Mouse (Mus musculus) kidney, postnatal 0 days (tissue): ENCODE results near the gene Tinf2. TPM values are rescaled to one million over a fixed set of nuclear protein-coding genes. Genes with fewer than 3 reads are reported as not detected.

Source experiments
- ATAC-seq: fragments of 200-750 bp; cut with Nextera tagmentation; replicated peaks from 2 replicates; pipeline ENCODE4 v1.8.0; 2017; ENCODE audit warnings: low read depth, moderate number of reproducible peaks, moderate TSS enrichment, moderate library complexity; ENCODE audit not compliant: low FRiP score
- DNase-seq: peaks from one replicate; pipeline ENCODE4 v3.0.0-alpha.2; 2016; ENCODE audit warnings: low spot score
- H3K27ac ChIP-seq: fragments of 300-500 bp; sonication (generic); 2 replicates; pipeline ENCODE4 v1.5.1; 2014; ENCODE audit warnings: mild to moderate bottlenecking
- H3K27me3 ChIP-seq: fragments of 300-500 bp; sonication (generic); 2 replicates; pipeline ENCODE4 v1.6.1; 2014; ENCODE audit warnings: low read length, mixed read lengths; ENCODE audit not compliant: insufficient read depth
- H3K36me3 ChIP-seq: fragments of 300-500 bp; sonication (generic); 2 replicates; pipeline ENCODE4 v1.6.1; 2014; ENCODE audit warnings: low read length, mixed read lengths; ENCODE audit not compliant: insufficient read depth
- H3K4me1 ChIP-seq: fragments of 300-500 bp; sonication (generic); replicated peaks from 2 replicates; pipeline ENCODE4 v1.6.1; 2014; ENCODE audit warnings: antibody characterized with exemption, low read length, mixed read lengths; ENCODE audit not compliant: insufficient read depth
- H3K4me2 ChIP-seq: fragments of 300-500 bp; sonication (generic); 2 replicates; pipeline ENCODE4 v1.6.1; 2014; ENCODE audit warnings: mild to moderate bottlenecking, low read length, moderate library complexity, mixed read lengths
- H3K4me3 ChIP-seq: fragments of 300-500 bp; sonication (generic); replicated peaks from 2 replicates; pipeline ENCODE4 v1.5.1; 2014; ENCODE audit warnings: low read depth, low read length
- H3K9ac ChIP-seq: fragments of 300-500 bp; sonication (generic); 2 replicates; pipeline ENCODE4 v1.6.1; 2014; ENCODE audit warnings: low read depth, low read length
- H3K9me3 ChIP-seq: fragments of 300-500 bp; sonication (generic); replicated peaks from 2 replicates; pipeline ENCODE4 v1.6.1; 2016; ENCODE audit warnings: low read length, inconsistent platforms, mixed read lengths
- CTCF ChIP-seq: IDR thresholded peaks from 2 replicates; pipeline ENCODE4 v1.5.1; 2016; ENCODE audit warnings: antibody characterized with exemption, low read depth, mild to moderate bottlenecking, moderate library complexity
- WGBS: fragments of 180-500 bp; shearing (Covaris S2); extraction: QIAGEN DNeasy Blood & Tissue Kit; methylation state at CpG from one replicate; pipeline ENCODE4 v1.1.7; 2014; 5-methylcytosine and 5-hydroxymethylcytosine counted together
- polyA plus RNA-seq: library from polyadenylated mRNA; unstranded; fragments of >200 nt; fragmentation: Nextera tagmentation; extraction: Ambion mirVana; gene quantifications from 2 replicates; pipeline ENCODE4 v1.2.1, GENCODE M21; 2015

The Tinf2 gene
- polyA plus RNA-seq, 1 experiment from 2014 or later = 24.6 TPM

DNA sequence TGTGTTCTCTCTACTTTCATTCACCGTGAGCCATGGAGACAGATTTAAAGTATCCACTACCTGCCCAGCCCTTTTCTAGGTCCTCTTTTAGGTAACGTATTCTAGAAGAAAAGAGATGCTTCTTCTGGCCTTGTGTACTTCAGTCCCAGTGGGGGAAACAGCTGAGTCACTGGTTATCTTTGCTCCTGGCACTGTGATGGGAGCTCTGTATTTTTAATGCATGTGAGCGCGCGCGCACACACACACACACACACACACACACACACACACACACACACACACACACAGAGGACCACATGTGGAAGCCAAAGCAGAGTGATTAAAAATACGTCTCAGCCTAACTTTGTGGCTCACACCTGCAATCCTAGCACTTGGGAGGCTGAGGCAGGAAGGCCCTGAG lies 41.8 kb upstream of the Tinf2 start:
- Histone ChIP-seq H3K9me3 (no peaks in the 10 kb centered on the region), H3K4me2 (no peak overlapping the region), H3K4me3 (no peak overlapping the region), H3K9ac (no peak overlapping the region), H3K36me3 (peaks cover 5% of the 10 kb centered on the region; the same call in 1 of the 2 replicates), H3K4me1 (no peaks in the 10 kb centered on the region), H3K27ac (no peak overlapping the region), H3K27me3 (no peaks in the 10 kb centered on the region)
- TF ChIP-seq CTCF = no peak
- over 99% methylated on average over 7 of the region's 7 CpGs for WGBS
- DNase-seq (no peak), ATAC-seq (no peak)

GRCm38 (mm10) chr14:55722438-55722945 lies 40.9 kb upstream of the Tinf2 start:
- peak overlapping the region; percentile 62 for H3K4me2 ChIP-seq
- H3K27me3 ChIP-seq = no peaks in the 10 kb centered on the region
- H3K4me3 ChIP-seq = peak overlapping the region; percentile 84
- 50% methylated on average over 8 of the region's 8 CpGs for WGBS
- H3K9ac ChIP-seq = peak overlapping the region; percentile 74; the same call in 1 of the 2 replicates
- peaks cover 13% of the 10 kb centered on the region; the same call in 1 of the 2 replicates for H3K36me3 ChIP-seq
- H3K27ac ChIP-seq = no peak overlapping the region
- H3K4me1 ChIP-seq = no peaks in the 10 kb centered on the region
- no peak for DNase-seq
- no peak for TF ChIP-seq CTCF
- no peaks in the 10 kb centered on the region for H3K9me3 ChIP-seq
- peak; percentile 5; the same call in 1 of the 2 replicates for ATAC-seq

DNA sequence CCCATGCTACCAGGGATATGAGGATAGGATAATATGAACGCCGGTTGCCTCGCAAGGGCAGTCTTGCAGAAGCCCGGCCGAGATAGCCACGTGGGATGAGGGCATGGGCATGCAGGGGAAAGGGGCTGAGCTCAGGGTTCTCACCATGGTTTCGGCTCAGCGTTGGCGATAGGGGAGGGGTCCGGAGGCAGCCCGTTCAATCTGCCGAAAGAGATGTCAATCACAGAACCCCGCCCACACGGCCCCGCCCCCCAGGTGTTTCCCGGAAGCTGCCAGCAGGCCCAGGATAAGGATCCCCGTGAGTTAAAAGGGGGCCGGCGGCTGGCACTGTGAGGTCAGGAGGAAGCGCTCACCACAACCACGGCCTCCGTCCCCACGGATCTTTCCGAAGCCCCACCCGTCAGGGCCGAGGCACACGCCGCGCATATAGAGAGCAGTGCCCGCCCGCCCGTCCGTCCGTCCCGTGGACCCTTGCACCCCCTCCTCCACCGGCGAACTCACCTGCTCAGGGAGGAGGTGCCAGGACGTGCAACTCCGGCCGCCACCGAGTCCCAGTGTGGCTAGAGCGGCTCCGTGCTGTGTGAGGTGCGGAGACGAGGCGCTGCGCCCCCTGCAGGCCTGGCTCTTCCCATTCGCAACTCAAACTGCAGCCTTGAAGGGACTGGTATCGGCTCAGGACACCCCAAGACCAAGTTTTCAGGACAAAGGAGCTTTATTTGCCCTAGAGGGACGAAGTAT lies 40.2 kb upstream of the Tinf2 start, which contains the start of gene Rabggta:
Rabggta (minus strand) TSS at position 564 of the 738 bp plus-strand sequence.
- Histone ChIP-seq H3K36me3 (peaks cover 18% of the 10 kb centered on the region; the same call in 1 of the 2 replicates), H3K9me3 (no peaks in the 10 kb centered on the region), H3K9ac (peak within 1 kb of the TSS; percentile 74), H3K27ac (peak within 1 kb of the TSS; percentile 91), H3K4me1 (no peaks in the 10 kb centered on the region), H3K4me2 (peak within 1 kb of the TSS; percentile 62), H3K4me3 (peak within 1 kb of the TSS; percentile 84), H3K27me3 (no peaks in the 10 kb centered on the region)
- TF ChIP-seq CTCF = peak; percentile 96
- peak; percentile 94 for ATAC-seq
- WGBS = under 1% methylated on average over 49 of the region's 50 CpGs
- DNase-seq = peak; percentile 94

DNA sequence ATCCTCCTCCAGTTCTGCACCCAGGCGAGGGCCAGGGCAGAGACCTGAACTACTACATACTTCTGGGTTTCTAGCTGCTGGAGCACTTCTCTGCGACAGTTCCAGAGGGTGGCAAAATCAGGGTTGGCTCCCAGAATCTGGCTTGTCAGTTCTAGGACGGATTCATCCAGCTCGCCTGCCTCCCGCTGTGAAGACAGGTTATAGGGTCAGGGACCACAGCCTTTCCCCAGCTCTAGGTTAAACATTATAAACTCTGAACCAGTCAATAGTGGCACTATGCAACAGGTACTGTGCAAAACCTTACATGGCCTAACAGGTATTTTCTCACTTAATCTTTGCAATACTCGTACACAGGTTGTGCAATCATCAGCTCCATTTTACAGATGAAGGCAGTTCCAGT lies 39.5 kb upstream of the Tinf2 start:
- TF ChIP-seq CTCF = no peak
- Histone ChIP-seq H3K9ac (no peak overlapping the region), H3K36me3 (peaks cover 25% of the 10 kb centered on the region; the same call in 1 of the 2 replicates), H3K9me3 (no peaks in the 10 kb centered on the region), H3K4me3 (peak overlapping the region; percentile 84; the same call in 1 of the 2 replicates), H3K27me3 (no peaks in the 10 kb centered on the region), H3K4me2 (peak overlapping the region; percentile 62), H3K4me1 (no peaks in the 10 kb centered on the region), H3K27ac (peak overlapping the region; percentile 39)
- WGBS = 68% methylated on average over 6 of the region's 6 CpGs
- ATAC-seq (no peak), DNase-seq (no peak)

- peak overlapping the region; percentile 62; the same call in 1 of the 2 replicates for H3K4me2 ChIP-seq
- no peaks in the 10 kb centered on the region for H3K9me3 ChIP-seq
- peaks cover 27% of the 10 kb centered on the region; the same call in 1 of the 2 replicates for H3K36me3 ChIP-seq
- DNase-seq (no peak), ATAC-seq (no peak)
- WGBS = 91% methylated on average over 12 of the region's 12 CpGs
- H3K9ac ChIP-seq = no peak overlapping the region
- peak overlapping the region; percentile 39 for H3K27ac ChIP-seq
- TF ChIP-seq CTCF = no peak
- H3K4me3 ChIP-seq = no peak overlapping the region
- H3K4me1 ChIP-seq = no peaks in the 10 kb centered on the region
- no peaks in the 10 kb centered on the region for H3K27me3 ChIP-seq
These were observed 39.0 kb upstream of the Tinf2 start for GRCm38 (mm10) chr14:55720666-55721065.

DNA sequence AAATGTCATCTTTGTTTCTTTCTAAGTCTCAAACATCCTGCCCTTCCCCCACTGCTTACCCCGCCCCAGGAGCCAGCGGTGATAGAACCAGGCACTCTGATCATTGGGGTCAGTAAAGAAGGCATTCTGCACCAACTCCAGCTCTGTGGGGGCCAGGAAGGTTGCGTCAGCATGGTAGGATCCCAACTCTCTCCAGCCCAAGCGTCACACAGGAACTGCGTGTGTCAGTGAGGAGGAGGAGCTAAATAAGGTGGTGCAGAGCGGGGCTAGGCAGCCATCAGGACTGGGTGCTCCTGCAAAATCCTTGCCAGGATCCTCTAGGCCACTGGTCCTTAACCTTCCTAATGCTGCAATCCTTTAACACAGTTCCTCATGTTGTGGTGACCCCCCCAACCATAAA lies 38.1 kb upstream of the Tinf2 start:
- H3K9ac ChIP-seq = no peak overlapping the region
- no peak overlapping the region for H3K27ac ChIP-seq
- WGBS = 88% methylated on average over 6 of the region's 6 CpGs
- ATAC-seq = no peak
- no peak overlapping the region for H3K4me3 ChIP-seq
- no peaks in the 10 kb centered on the region for H3K4me1 ChIP-seq
- H3K4me2 ChIP-seq = no peak overlapping the region
- H3K9me3 ChIP-seq = no peaks in the 10 kb centered on the region
- no peak for DNase-seq
- no peaks in the 10 kb centered on the region for H3K27me3 ChIP-seq
- no peak for TF ChIP-seq CTCF
- H3K36me3 ChIP-seq = peaks cover 27% of the 10 kb centered on the region; the same call in 1 of the 2 replicates
